Mouse (Mus musculus) heart, embryonic 13.5 days (tissue): Measurements from ENCODE around the gene Mymk. TPM values are rescaled to one million over a fixed set of nuclear protein-coding genes. Genes with fewer than 3 reads are reported as not detected.
A peak's percentile ranks its signal among the peaks of the same experiment; 100 is the strongest.

Source experiments
- ATAC-seq: fragments of 200-750 bp; cut with Nextera tagmentation; 2 replicates; pipeline ENCODE4 v1.8.0; 2017; ENCODE audit warnings: moderate TSS enrichment; ENCODE audit not compliant: insufficient number of reproducible peaks, low FRiP score, low TSS enrichment; ENCODE audit errors: extremely low read depth
- H3K27ac ChIP-seq: fragments of 300-500 bp; sonication (generic); replicated peaks from 2 replicates; pipeline ENCODE4 v1.5.1; 2015; ENCODE audit warnings: moderate library complexity, mild to moderate bottlenecking, inconsistent platforms
- H3K27me3 ChIP-seq: fragments of 300-500 bp; sonication (generic); replicated peaks from 2 replicates; pipeline ENCODE4 v1.6.1; 2015; ENCODE audit warnings: mild to moderate bottlenecking, inconsistent platforms
- H3K36me3 ChIP-seq: fragments of 300-500 bp; sonication (generic); 2 replicates; pipeline ENCODE4 v1.6.1; 2015; ENCODE audit warnings: mild to moderate bottlenecking, inconsistent platforms
- H3K4me1 ChIP-seq: fragments of 300-500 bp; sonication (generic); 2 replicates; pipeline ENCODE4 v1.6.1; 2015; ENCODE audit warnings: inconsistent platforms
- H3K4me2 ChIP-seq: fragments of 300-500 bp; sonication (generic); 2 replicates; pipeline ENCODE4 v1.6.1; 2015; ENCODE audit warnings: inconsistent platforms, mild to moderate bottlenecking, moderate library complexity
- H3K4me3 ChIP-seq: fragments of 300-500 bp; sonication (generic); 2 replicates; pipeline ENCODE4 v1.5.1; 2015; ENCODE audit warnings: moderate library complexity, mild to moderate bottlenecking, inconsistent platforms
- H3K9ac ChIP-seq: fragments of 300-500 bp; sonication (generic); 2 replicates; pipeline ENCODE4 v1.6.1; 2015; ENCODE audit warnings: inconsistent platforms, mild to moderate bottlenecking, moderate library complexity
- H3K9me3 ChIP-seq: fragments of 300-500 bp; sonication (generic); 2 replicates; pipeline ENCODE4 v1.6.1; 2016; ENCODE audit warnings: inconsistent platforms
- WGBS: fragments of 180-500 bp; shearing (Covaris S2); methylation state at CpG from one replicate; pipeline ENCODE4 v1.1.7; 2015; ENCODE audit warnings: mixed read lengths; 5-methylcytosine and 5-hydroxymethylcytosine counted together
- polyA plus RNA-seq: library from polyadenylated mRNA; unstranded; fragments of >200 nt; fragmentation: Nextera tagmentation; extraction: Ambion mirVana; gene quantifications from 2 replicates; pipeline ENCODE4 v1.2.1, GENCODE M21; 2015

The Mymk gene
- polyA plus RNA-seq, 1 experiment from 2014 or later: 0.41 TPM

GRCm38 (mm10) chr2:27079152-27079584 lies 7.2 kb upstream of the Mymk start, which contains the start of gene Adamtsl2:
Gene Adamtsl2 (plus strand): TSS chr2:27079379.
- Histone ChIP-seq H3K36me3 (no peaks in the 10 kb centered on the region), H3K9ac (peak within 1 kb of the TSS; percentile 70), H3K4me3 (peak within 1 kb of the TSS; percentile 38), H3K27ac (peak within 1 kb of the TSS; percentile 77), H3K27me3 (peaks cover 24% of the 10 kb centered on the region), H3K4me2 (peak within 1 kb of the TSS; percentile 61), H3K4me1 (peaks cover 62% of the 10 kb centered on the region), H3K9me3 (no peaks in the 10 kb centered on the region)
- 0% methylated on average over 10 of the region's 10 CpGs for WGBS
- peak; percentile 50; the same call in 1 of the 2 replicates for ATAC-seq

- peaks cover 24% of the 10 kb centered on the region for H3K27me3 ChIP-seq
- no peaks in the 10 kb centered on the region for H3K36me3 ChIP-seq
- peaks cover 54% of the 10 kb centered on the region for H3K4me1 ChIP-seq
- H3K4me3 ChIP-seq: no peak overlapping the region
- ATAC-seq: no peak
- peak overlapping the region; percentile 39 for H3K4me2 ChIP-seq
- peak overlapping the region; percentile 29; the same call in 1 of the 2 replicates for H3K9ac ChIP-seq
- 15% methylated on average over 2 of the region's 2 CpGs for WGBS
- peak overlapping the region; percentile 46; the same call in 1 of the 2 replicates for H3K27ac ChIP-seq
- H3K9me3 ChIP-seq: no peaks in the 10 kb centered on the region
Measured at GRCm38 (mm10) chr2:27078312-27078711, 6.3 kb upstream of the Mymk start.

- ATAC-seq: no peak
- peaks cover 53% of the 10 kb centered on the region for H3K4me1 ChIP-seq
- H3K27ac ChIP-seq: no peak overlapping the region
- no peak overlapping the region for H3K4me2 ChIP-seq
- peak overlapping the region; percentile 29; the same call in 1 of the 2 replicates for H3K9ac ChIP-seq
- H3K9me3 ChIP-seq: no peaks in the 10 kb centered on the region
- H3K4me3 ChIP-seq: no peak overlapping the region
- H3K36me3 ChIP-seq: no peaks in the 10 kb centered on the region
- peaks cover 24% of the 10 kb centered on the region; the same call in 1 of the 2 replicates for H3K27me3 ChIP-seq
- WGBS: 56% methylated on average over 10 of the region's 10 CpGs
Measured at GRCm38 (mm10) chr2:27077655-27078244, 5.8 kb upstream of the Mymk start.

- H3K9ac ChIP-seq: 0 out of 2 replicates have a peak overlapping the region, but pooled peaks have one; percentile 5
- peaks cover 65% of the 10 kb centered on the region for H3K4me1 ChIP-seq
- no peak for ATAC-seq
- no peak overlapping the region for H3K4me3 ChIP-seq
- no peaks in the 10 kb centered on the region for H3K9me3 ChIP-seq
- H3K4me2 ChIP-seq: no peak overlapping the region
- WGBS: 53% methylated on average over 3 of the region's 3 CpGs
- no peak overlapping the region for H3K27ac ChIP-seq
- peaks cover 9% of the 10 kb centered on the region; the same call in 1 of the 2 replicates for H3K27me3 ChIP-seq
- no peaks in the 10 kb centered on the region for H3K36me3 ChIP-seq
Measured at GRCm38 (mm10) chr2:27075485-27075884, 3.5 kb upstream of the Mymk start.

GRCm38 (mm10) chr2:27074804-27075203 lies 2.8 kb upstream of the Mymk start:
- H3K4me1 ChIP-seq: peaks cover 61% of the 10 kb centered on the region
- no peak overlapping the region for H3K4me2 ChIP-seq
- no peak overlapping the region for H3K4me3 ChIP-seq
- no peak overlapping the region for H3K27ac ChIP-seq
- H3K9ac ChIP-seq: no peak overlapping the region
- no peak for ATAC-seq
- WGBS: 77% methylated on average over 4 of the region's 4 CpGs
- H3K9me3 ChIP-seq: no peaks in the 10 kb centered on the region
- peaks cover 9% of the 10 kb centered on the region; the same call in 1 of the 2 replicates for H3K27me3 ChIP-seq
- no peaks in the 10 kb centered on the region for H3K36me3 ChIP-seq

GRCm38 (mm10) chr2:27073407-27073806 lies 1.4 kb upstream of the Mymk start:
- Histone ChIP-seq H3K4me2 (no peak overlapping the region), H3K4me1 (peaks cover 47% of the 10 kb centered on the region), H3K36me3 (no peaks in the 10 kb centered on the region), H3K9ac (no peak overlapping the region; the same call in 1 of the 2 replicates), H3K9me3 (no peaks in the 10 kb centered on the region), H3K27ac (no peak overlapping the region), H3K27me3 (peaks cover 14% of the 10 kb centered on the region), H3K4me3 (no peak overlapping the region)
- ATAC-seq: no peak
- WGBS: 67% methylated on average over 4 of the region's 4 CpGs

GRCm38 (mm10) chr2:27071137-27071536 lies 842 bp downstream of the Mymk start:
- Histone ChIP-seq H3K9ac (peak overlapping the region; percentile 39; the same call in 1 of the 2 replicates), H3K4me3 (no peak overlapping the region), H3K4me2 (no peak overlapping the region), H3K36me3 (no peaks in the 10 kb centered on the region), H3K27ac (peak overlapping the region; percentile 55), H3K4me1 (peaks cover 34% of the 10 kb centered on the region), H3K9me3 (no peaks in the 10 kb centered on the region), H3K27me3 (peaks cover 6% of the 10 kb centered on the region; the same call in 1 of the 2 replicates)
- no peak; the same call in 1 of the 2 replicates for ATAC-seq
- WGBS: 4% methylated on average over 4 of the region's 4 CpGs

GRCm38 (mm10) chr2:27070247-27070813 lies 1.6 kb downstream of the Mymk start:
- H3K36me3 ChIP-seq: no peaks in the 10 kb centered on the region
- ATAC-seq: no peak
- peaks cover 27% of the 10 kb centered on the region for H3K4me1 ChIP-seq
- WGBS: 72% methylated on average over 2 of the region's 2 CpGs
- peaks cover 9% of the 10 kb centered on the region; the same call in 1 of the 2 replicates for H3K27me3 ChIP-seq
- H3K4me3 ChIP-seq: no peak overlapping the region
- no peaks in the 10 kb centered on the region for H3K9me3 ChIP-seq
- H3K4me2 ChIP-seq: no peak overlapping the region
- H3K9ac ChIP-seq: no peak overlapping the region
- peak overlapping the region; percentile 55; the same call in 1 of the 2 replicates for H3K27ac ChIP-seq

GRCm38 (mm10) chr2:27069646-27070045 lies 2.3 kb downstream of the Mymk start:
- Histone ChIP-seq H3K36me3 (no peaks in the 10 kb centered on the region), H3K4me2 (no peak overlapping the region), H3K9ac (no peak overlapping the region), H3K27me3 (peaks cover 9% of the 10 kb centered on the region; the same call in 1 of the 2 replicates), H3K9me3 (no peaks in the 10 kb centered on the region), H3K27ac (no peak overlapping the region), H3K4me1 (peaks cover 20% of the 10 kb centered on the region), H3K4me3 (no peak overlapping the region)
- 59% methylated on average over 3 of the region's 3 CpGs for WGBS
- no peak for ATAC-seq

- H3K9ac ChIP-seq: no peak overlapping the region
- H3K4me2 ChIP-seq: no peak overlapping the region
- H3K9me3 ChIP-seq: no peaks in the 10 kb centered on the region
- no peak overlapping the region for H3K27ac ChIP-seq
- no peaks in the 10 kb centered on the region for H3K36me3 ChIP-seq
- peaks cover 20% of the 10 kb centered on the region for H3K4me1 ChIP-seq
- H3K4me3 ChIP-seq: no peak overlapping the region
- no peak for ATAC-seq
- peaks cover 9% of the 10 kb centered on the region; the same call in 1 of the 2 replicates for H3K27me3 ChIP-seq
- 26% methylated on average over 2 of the region's 2 CpGs for WGBS
Measured at GRCm38 (mm10) chr2:27067996-27068395, 4.0 kb downstream of the Mymk start.

- peaks cover 9% of the 10 kb centered on the region; the same call in 1 of the 2 replicates for H3K27me3 ChIP-seq
- no peak overlapping the region for H3K4me3 ChIP-seq
- no peak overlapping the region for H3K9ac ChIP-seq
- H3K9me3 ChIP-seq: no peaks in the 10 kb centered on the region
- H3K4me2 ChIP-seq: no peak overlapping the region
- WGBS: 77% methylated on average over 2 of the region's 2 CpGs
- H3K36me3 ChIP-seq: no peaks in the 10 kb centered on the region
- peaks cover 21% of the 10 kb centered on the region for H3K4me1 ChIP-seq
- no peak for ATAC-seq
- H3K27ac ChIP-seq: no peak overlapping the region
Measured at GRCm38 (mm10) chr2:27067124-27067523, 4.9 kb downstream of the Mymk start.
